Mouse (Mus musculus): ENCODE data around the gene Apc2. TPM values are rescaled to one million over a fixed set of nuclear protein-coding genes. Genes with fewer than 3 reads are reported as not detected.
A peak's percentile ranks its signal among the peaks of the same experiment; 100 is the strongest.

Apc2 gene
- total RNA-seq, 2 experiments from 2014 or later: 93.4 to 103 TPM

DNA sequence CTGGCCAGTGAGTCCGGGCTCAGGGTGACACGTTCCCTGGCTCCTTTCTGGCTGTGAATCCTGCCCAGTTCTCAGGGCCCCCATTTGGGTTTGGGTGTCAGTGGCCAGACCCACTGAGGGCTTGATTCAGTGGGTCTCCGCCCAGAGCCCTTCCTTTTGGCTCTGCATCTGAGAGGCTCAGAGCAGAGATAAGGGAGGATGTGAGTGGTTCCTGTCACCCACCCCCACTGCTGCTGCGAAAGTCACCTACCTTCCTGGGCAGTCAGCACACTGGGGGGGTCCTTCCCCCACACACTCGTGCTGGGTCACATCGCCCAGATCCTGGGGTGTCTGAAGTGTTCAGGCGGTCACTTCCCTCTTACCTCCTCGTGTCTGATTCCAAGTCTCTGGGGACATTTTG is 57.0 kb downstream of the Apc2 start:
- intact Hi-C loops (cut with DNase I): no loop called here

GRCm38 (mm10) chr10:80355431-80355830 is 59.7 kb downstream of the Apc2 start:
- no peak for DNase-seq (ENCODE audit: low spot score in 2 of 2)
- intact Hi-C loops (cut with DNase I): no loop called here

More for the DNA sequence above, 57.0 kb downstream of the Apc2 start:
- DNase-seq (ENCODE audit: low spot score in 2 of 2): no peak

- intact Hi-C loops (cut with DNase I): loop anchor here (2.0 kb wide), 1 partner anchor 17 kb away; no protein-coding TSS in a partner anchor
Observed at GRCm38 (mm10) chr10:80356001-80356682, 60.4 kb downstream of the Apc2 start, which contains the start of gene Plk5. TSS of gene Plk5 (plus strand) at chr10:80356459.

GRCm38 (mm10) chr10:80356737-80357136 is 61.0 kb downstream of the Apc2 start:
- intact Hi-C loops (cut with DNase I): loop anchor here (2.0 kb wide), 1 partner anchor 16 kb away; no protein-coding TSS in a partner anchor
- no peak for DNase-seq (ENCODE audit: low spot score in 2 of 2)

More at GRCm38 (mm10) chr10:80356001-80356682, 60.4 kb downstream of the Apc2 start, which contains the start of gene Plk5:
- DNase-seq (ENCODE audit: low spot score in 2 of 2): peak in 1 of 2 experiments; percentile 47

GRCm38 (mm10) chr10:80357336-80357735 is 61.6 kb downstream of the Apc2 start:
- intact Hi-C loops (cut with DNase I): loop anchor here (2.0 kb wide), 1 partner anchor 15 kb away; no protein-coding TSS in a partner anchor
- DNase-seq (ENCODE audit: low spot score in 2 of 2): peak in 1 of 2 experiments; percentile 71

DNA sequence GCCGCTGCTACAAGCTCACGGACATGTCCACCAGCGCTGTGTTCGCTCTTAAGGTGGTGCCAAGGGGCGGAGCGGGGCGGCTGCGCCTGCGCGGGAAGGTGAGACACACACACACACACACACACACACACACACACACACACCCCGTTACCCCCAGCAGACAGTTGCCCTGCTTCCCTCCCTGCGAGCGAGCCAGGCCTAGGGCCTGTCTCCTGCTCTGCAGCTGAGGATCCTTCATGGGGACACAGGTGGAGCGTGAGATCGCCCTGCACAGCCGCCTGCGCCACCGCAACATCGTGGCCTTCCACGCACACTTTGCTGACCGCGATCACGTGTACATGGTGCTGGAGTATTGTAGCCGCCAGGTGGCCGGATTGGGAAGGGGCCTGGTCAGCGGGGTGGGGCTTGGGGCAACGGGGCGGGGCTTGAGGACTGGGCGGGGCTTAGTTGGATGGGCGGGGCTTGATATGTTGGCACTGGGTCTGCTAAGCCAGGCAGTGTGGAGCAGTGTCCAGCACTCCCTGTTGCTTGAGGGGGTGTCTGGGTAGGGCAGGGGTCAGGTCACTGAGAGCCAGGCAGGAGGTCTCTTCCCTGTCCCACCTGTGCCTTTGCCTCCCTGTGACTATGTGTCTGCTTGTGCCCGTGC is 62.3 kb downstream of the Apc2 start:
- DNase-seq (ENCODE audit: low spot score in 2 of 2): no peak
- intact Hi-C loops (cut with DNase I): loop anchor here (2.0 kb wide), 1 partner anchor 15 kb away; no protein-coding TSS in a partner anchor

GRCm38 (mm10) chr10:80363734-80364133 is 68.0 kb downstream of the Apc2 start:
- DNase-seq (ENCODE audit: low spot score in 2 of 2): no peak
- intact Hi-C loops (cut with DNase I): no loop called here

DNA sequence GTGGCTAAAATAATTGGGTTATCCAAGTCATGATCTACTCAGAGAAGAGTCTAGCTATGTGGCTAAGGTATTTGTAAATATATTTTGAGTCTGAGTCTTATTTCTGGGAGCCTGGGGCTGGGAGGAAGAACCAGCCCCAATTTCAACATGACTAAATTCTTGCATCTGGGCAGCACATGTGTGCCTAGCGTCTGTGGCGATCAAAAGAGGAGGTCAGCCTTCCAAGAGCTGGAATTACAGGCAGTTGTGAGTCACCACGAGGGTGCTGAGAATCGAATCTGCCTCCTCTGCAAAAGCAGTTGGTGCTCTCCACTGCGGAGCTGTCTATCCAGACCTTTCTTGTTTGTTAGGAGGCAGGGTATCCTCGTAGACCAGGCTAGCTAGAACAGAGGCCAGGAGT is 70.0 kb downstream of the Apc2 start:
- intact Hi-C loops (cut with DNase I): no loop called here
- no peak for DNase-seq (ENCODE audit: low spot score in 2 of 2)

Small RNA genes lying within 50 kb of the gene (microRNA-seq; reads per million reads assigned to microRNA genes)
- gene Mir6911: 0.74 to 2.4 reads per million in 2 experiments

Other genes with a start within 250 kb of the Apc2 start
- gene Gpx4, start 248.8 kb upstream of the Apc2 start, total RNA-seq (2021): 100 to 1,000 TPM; 504 to 528 TPM
- 10 to 100 TPM; 17.8 to 17.9 TPM for gene Sbno2, start 190.4 kb upstream of the Apc2 start, total RNA-seq (2021)
- 10 to 100 TPM; 92.1 to 95.0 TPM for gene Stk11, start 180.2 kb upstream of the Apc2 start, total RNA-seq (2021)
- gene Atp5d, start 157.3 kb upstream of the Apc2 start, total RNA-seq (2021): 100 to 1,000 TPM; 372 to 381 TPM
- 100 to 1,000 TPM; 487 TPM for gene Cbarp, start 155.1 kb upstream of the Apc2 start, total RNA-seq (2021)
- gene Midn, start 147.7 kb upstream of the Apc2 start, total RNA-seq (2021): 10 to 100 TPM; 74.3 to 98.7 TPM
- 10 to 100 TPM; 77.3 to 90.1 TPM for gene Cirbp, start 130.0 kb upstream of the Apc2 start, total RNA-seq (2021)
- gene 1600002K03Rik, start 123.0 kb upstream of the Apc2 start, total RNA-seq (2021): 1 to 10 TPM; 6.7 to 7.6 TPM
- gene Efna2, start 116.5 kb upstream of the Apc2 start, total RNA-seq (2021): 1 to 10 TPM; 9.2 to 9.9 TPM
- gene Mum1, start 69.5 kb upstream of the Apc2 start, total RNA-seq (2021): 10 to 100 TPM; 40.9 to 41.2 TPM
- 100 to 1,000 TPM; 182 to 187 TPM for gene Ndufs7, start 46.9 kb upstream of the Apc2 start, total RNA-seq (2021)
- 10 to 100 TPM; 27.6 to 30.7 TPM for gene Gamt, start 35.0 kb upstream of the Apc2 start, total RNA-seq (2021)
- gene Dazap1, start 34.5 kb upstream of the Apc2 start, total RNA-seq (2021): 10 to 100 TPM; 76.9 to 93.8 TPM
- gene Rps15, start 3.5 kb upstream of the Apc2 start, total RNA-seq (2021): 100 to 1,000 TPM; 788 to 790 TPM
- gene 2310011J03Rik, start 24.6 kb downstream of the Apc2 start, total RNA-seq (2021): 10 to 100 TPM; 27.3 to 29.8 TPM
- 1 to 10 TPM; 4.5 to 4.6 TPM for gene Pcsk4, start 33.5 kb downstream of the Apc2 start, total RNA-seq (2021)
- 10 to 100 TPM; 10.5 to 11.2 TPM for gene Reep6, start 34.0 kb downstream of the Apc2 start, total RNA-seq (2021)
- gene Adamtsl5, start 52.4 kb downstream of the Apc2 start, total RNA-seq (2021): 1 to 10 TPM; 5.1 to 7.4 TPM
- gene Plk5, start 60.5 kb downstream of the Apc2 start, total RNA-seq (2021): 10 to 100 TPM; 22.6 to 24.9 TPM
- 10 to 100 TPM; 17.7 to 22.2 TPM for gene Mex3d, start 91.7 kb downstream of the Apc2 start, total RNA-seq (2021)
- 100 to 1,000 TPM; 134 to 138 TPM for gene Mbd3, start 103.6 kb downstream of the Apc2 start, total RNA-seq (2021)
- gene Uqcr11, start 110.9 kb downstream of the Apc2 start, total RNA-seq (2021): 100 to 1,000 TPM; 482 to 488 TPM
- 10 to 100 TPM; 22.6 to 25.8 TPM for gene Tcf3, start 137.7 kb downstream of the Apc2 start, total RNA-seq (2021)
- gene Onecut3, start 198.9 kb downstream of the Apc2 start, total RNA-seq (2021): not detected
- under 1 TPM; 0.14 to 0.16 TPM for gene Atp8b3, start 243.1 kb downstream of the Apc2 start, total RNA-seq (2021)

Data from left cerebral cortex, postnatal 25 days (tissue).